Mouse (Mus musculus): ENCODE measurements at regions not wholly inside any gene's neighbourhood (a gene's known extent, or its start where the extent isn't known, plus 50 kb on each side); places are given as distances from the start of the nearest gene placed in this dataset.

- Histone ChIP-seq H3K27ac (no peak overlapping the region), H3K4me2 (replicated peaks) (no peak overlapping the region), H3K9ac (no peak overlapping the region), H3K9me3 (peaks cover 6% of the 10 kb centered on the region; the same call in 1 of the 2 replicates), H3K4me3 (no peak overlapping the region), H3K36me3 (no peaks in the 10 kb centered on the region), H3K27me3 (no peaks in the 10 kb centered on the region), H3K4me1 (no peaks in the 10 kb centered on the region)
- ATAC-seq (ENCODE audit: low FRiP score, low read depth): no peak
- 84% methylated on average over 7 of the region's 7 CpGs for WGBS
Measured at GRCm38 (mm10) chr3:31444311-31444710, 134.1 kb upstream of the Slc7a14 start.

- WGBS: 86% methylated on average over 5 of the region's 5 CpGs
- no peak overlapping the region for H3K4me2 ChIP-seq (replicated peaks)
- H3K27me3 ChIP-seq: no peaks in the 10 kb centered on the region
- no peaks in the 10 kb centered on the region for H3K4me1 ChIP-seq
- H3K27ac ChIP-seq: no peak overlapping the region
- H3K9me3 ChIP-seq: peaks cover 6% of the 10 kb centered on the region; the same call in 1 of the 2 replicates
- no peak overlapping the region for H3K4me3 ChIP-seq
- no peak overlapping the region for H3K9ac ChIP-seq
- no peaks in the 10 kb centered on the region for H3K36me3 ChIP-seq
- no peak for ATAC-seq (ENCODE audit: low FRiP score, low read depth)
Measured at GRCm38 (mm10) chr3:31443894-31444293, 133.7 kb upstream of the Slc7a14 start.

- H3K4me2 ChIP-seq (replicated peaks): no peak overlapping the region
- 83% methylated on average over 2 of the region's 2 CpGs for WGBS
- H3K4me1 ChIP-seq: peaks cover 7% of the 10 kb centered on the region; the same call in 1 of the 2 replicates
- ATAC-seq (ENCODE audit: low FRiP score, low read depth): no peak
- no peak overlapping the region for H3K4me3 ChIP-seq
- no peaks in the 10 kb centered on the region for H3K27me3 ChIP-seq
- H3K36me3 ChIP-seq: no peaks in the 10 kb centered on the region
- no peak overlapping the region for H3K9ac ChIP-seq
- H3K27ac ChIP-seq: no peak overlapping the region
- H3K9me3 ChIP-seq: no peaks in the 10 kb centered on the region
Measured at GRCm38 (mm10) chr3:31440282-31440681, 130.1 kb upstream of the Slc7a14 start.

- no peak overlapping the region for H3K4me2 ChIP-seq (replicated peaks)
- H3K9ac ChIP-seq: no peak overlapping the region
- H3K27ac ChIP-seq: no peak overlapping the region
- H3K4me3 ChIP-seq: no peak overlapping the region
- H3K36me3 ChIP-seq: no peaks in the 10 kb centered on the region
- 82% methylated on average over 3 of the region's 3 CpGs for WGBS
- ATAC-seq (ENCODE audit: low FRiP score, low read depth): no peak
- no peaks in the 10 kb centered on the region for H3K27me3 ChIP-seq
- no peaks in the 10 kb centered on the region for H3K9me3 ChIP-seq
- peaks cover 7% of the 10 kb centered on the region; the same call in 1 of the 2 replicates for H3K4me1 ChIP-seq
Measured at GRCm38 (mm10) chr3:31437970-31438369, 127.8 kb upstream of the Slc7a14 start.

- 29% methylated on average over 3 of the region's 3 CpGs for WGBS
- no peak for ATAC-seq (ENCODE audit: low FRiP score, low read depth)
- no peak overlapping the region for H3K9ac ChIP-seq
- H3K36me3 ChIP-seq: no peaks in the 10 kb centered on the region
- H3K4me3 ChIP-seq: no peak overlapping the region
- no peaks in the 10 kb centered on the region for H3K9me3 ChIP-seq
- peaks cover 7% of the 10 kb centered on the region; the same call in 1 of the 2 replicates for H3K4me1 ChIP-seq
- no peaks in the 10 kb centered on the region for H3K27me3 ChIP-seq
- H3K27ac ChIP-seq: no peak overlapping the region
- no peak overlapping the region for H3K4me2 ChIP-seq (replicated peaks)
Measured at GRCm38 (mm10) chr3:31435204-31435963, 125.2 kb upstream of the Slc7a14 start.

- no peak overlapping the region for H3K27ac ChIP-seq
- 88% methylated on average over 9 of the region's 9 CpGs for WGBS
- no peak overlapping the region for H3K9ac ChIP-seq
- no peak overlapping the region for H3K4me3 ChIP-seq
- no peak for ATAC-seq (ENCODE audit: low FRiP score, low read depth)
- no peaks in the 10 kb centered on the region for H3K9me3 ChIP-seq
- H3K4me2 ChIP-seq (replicated peaks): no peak overlapping the region
- H3K27me3 ChIP-seq: no peaks in the 10 kb centered on the region
- H3K36me3 ChIP-seq: no peaks in the 10 kb centered on the region
- H3K4me1 ChIP-seq: peaks cover 7% of the 10 kb centered on the region; the same call in 1 of the 2 replicates
Measured at GRCm38 (mm10) chr3:31433201-31433600, 123.0 kb upstream of the Slc7a14 start.

GRCm38 (mm10) chr3:31423517-31423916 lies 113.3 kb upstream of the Slc7a14 start:
- no peak overlapping the region for H3K4me3 ChIP-seq
- H3K4me1 ChIP-seq: no peaks in the 10 kb centered on the region
- no peak overlapping the region for H3K4me2 ChIP-seq (replicated peaks)

GRCm38 (mm10) chr3:31408802-31409201 lies 98.6 kb upstream of the Slc7a14 start:
- whole genome bisulfite sequencing: 81% methylated on average over 4 of the region's 4 CpGs
- H3K4me3 ChIP-seq: no peak overlapping the region

More at GRCm38 (mm10) chr3:31423517-31423916, 113.3 kb upstream of the Slc7a14 start:
- WGBS: 93% methylated on average over 14 of the region's 14 CpGs
- ATAC-seq (ENCODE audit: low FRiP score, low read depth): no peak
- Histone ChIP-seq H3K9ac (no peak overlapping the region), H3K9me3 (no peaks in the 10 kb centered on the region), H3K36me3 (no peaks in the 10 kb centered on the region), H3K27ac (no peak overlapping the region), H3K27me3 (no peaks in the 10 kb centered on the region)

GRCm38 (mm10) chr3:31405880-31406279 lies 95.7 kb upstream of the Slc7a14 start:
- H3K4me1 ChIP-seq: no peaks in the 10 kb centered on the region
- no peaks in the 10 kb centered on the region for H3K27me3 ChIP-seq
- H3K4me3 ChIP-seq: no peak overlapping the region
- no peak overlapping the region for H3K4me2 ChIP-seq (replicated peaks)
- no peak overlapping the region for H3K9ac ChIP-seq
- no peaks in the 10 kb centered on the region for H3K36me3 ChIP-seq
- no peak for ATAC-seq (ENCODE audit: low FRiP score, low read depth)
- no peak overlapping the region for H3K27ac ChIP-seq
- no peaks in the 10 kb centered on the region for H3K9me3 ChIP-seq
- WGBS: 19% methylated on average over 1 of the region's 1 CpGs

More at GRCm38 (mm10) chr3:31408802-31409201, 98.6 kb upstream of the Slc7a14 start:
- Histone ChIP-seq H3K9me3 (no peaks in the 10 kb centered on the region), H3K4me1 (no peaks in the 10 kb centered on the region), H3K4me2 (replicated peaks) (no peak overlapping the region), H3K36me3 (no peaks in the 10 kb centered on the region), H3K27ac (no peak overlapping the region), H3K9ac (no peak overlapping the region), H3K27me3 (no peaks in the 10 kb centered on the region)
- no peak for ATAC-seq (ENCODE audit: low FRiP score, low read depth)

GRCm38 (mm10) chr3:31399136-31399535 lies 89.0 kb upstream of the Slc7a14 start:
- no peak overlapping the region for H3K9ac ChIP-seq
- WGBS: 78% methylated on average over 2 of the region's 2 CpGs

GRCm38 (mm10) chr3:31394533-31394932 lies 84.4 kb upstream of the Slc7a14 start:
- Histone ChIP-seq H3K4me2 (replicated peaks) (no peak overlapping the region), H3K4me1 (no peaks in the 10 kb centered on the region), H3K27me3 (no peaks in the 10 kb centered on the region), H3K9ac (no peak overlapping the region), H3K27ac (no peak overlapping the region), H3K9me3 (0 out of 2 replicates have a peak, but pooled peaks cover 3% of the 10 kb centered on the region), H3K36me3 (no peaks in the 10 kb centered on the region), H3K4me3 (no peak overlapping the region)
- no peak for ATAC-seq (ENCODE audit: low FRiP score, low read depth)
- WGBS: 88% methylated on average over 4 of the region's 4 CpGs

More at GRCm38 (mm10) chr3:31399136-31399535, 89.0 kb upstream of the Slc7a14 start:
- no peaks in the 10 kb centered on the region for H3K27me3 ChIP-seq
- H3K4me1 ChIP-seq: no peaks in the 10 kb centered on the region
- ATAC-seq (ENCODE audit: low FRiP score, low read depth): no peak
- no peak overlapping the region for H3K4me2 ChIP-seq (replicated peaks)
- H3K36me3 ChIP-seq: no peaks in the 10 kb centered on the region
- 0 out of 2 replicates have a peak, but pooled peaks cover 9% of the 10 kb centered on the region for H3K9me3 ChIP-seq
- no peak overlapping the region for H3K4me3 ChIP-seq
- no peak overlapping the region for H3K27ac ChIP-seq

GRCm38 (mm10) chr3:31389955-31390354 lies 79.8 kb upstream of the Slc7a14 start:
- Histone ChIP-seq H3K36me3 (no peaks in the 10 kb centered on the region), H3K9ac (no peak overlapping the region), H3K9me3 (no peaks in the 10 kb centered on the region), H3K27ac (no peak overlapping the region), H3K4me1 (no peaks in the 10 kb centered on the region), H3K4me2 (replicated peaks) (no peak overlapping the region), H3K4me3 (no peak overlapping the region), H3K27me3 (no peaks in the 10 kb centered on the region)
- 58% methylated on average over 2 of the region's 2 CpGs for WGBS
- ATAC-seq (ENCODE audit: low FRiP score, low read depth): no peak

GRCm38 (mm10) chr3:31375678-31376077 lies 65.5 kb upstream of the Slc7a14 start:
- H3K27ac ChIP-seq: no peak overlapping the region
- H3K27me3 ChIP-seq: no peaks in the 10 kb centered on the region
- no peaks in the 10 kb centered on the region for H3K4me1 ChIP-seq
- WGBS: 67% methylated on average over 3 of the region's 3 CpGs
- H3K36me3 ChIP-seq: no peaks in the 10 kb centered on the region
- no peak for ATAC-seq (ENCODE audit: low FRiP score, low read depth)
- H3K9me3 ChIP-seq: no peaks in the 10 kb centered on the region
- H3K9ac ChIP-seq: no peak overlapping the region
- H3K4me3 ChIP-seq: no peak overlapping the region
- no peak overlapping the region for H3K4me2 ChIP-seq (replicated peaks)

All from limb, embryonic 13.5 days (tissue).